Mouse (Mus musculus): Measurements from ENCODE around the gene St7l. TPM values are rescaled to one million over a fixed set of nuclear protein-coding genes. Genes with fewer than 3 reads are reported as not detected.

The St7l gene
- total RNA-seq, 2 experiments from 2014 or later = 50.4 to 58.7 TPM

GRCm38 (mm10) chr3:104901154-104901553 lies 37.3 kb downstream of the St7l start:
- no peak for DNase-seq

DNA sequence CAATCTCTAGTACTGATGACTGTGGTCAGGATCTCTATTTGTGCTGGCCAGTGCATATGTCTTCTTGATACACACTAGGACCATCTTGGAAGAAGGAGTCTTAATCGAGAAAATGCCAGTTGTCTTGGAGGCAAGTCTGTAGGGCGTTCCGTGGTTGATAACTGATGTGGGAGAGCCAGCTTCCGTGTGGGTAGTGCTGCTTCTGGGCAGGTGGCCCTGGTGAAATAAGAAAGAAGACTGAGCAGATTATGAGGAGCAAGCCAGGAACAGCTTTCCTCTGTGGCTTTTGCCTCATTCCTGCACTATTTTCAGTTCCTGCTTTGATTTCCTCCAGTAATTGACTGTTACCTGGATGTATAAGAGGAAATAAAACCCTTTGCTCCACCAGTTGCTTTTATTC lies 41.6 kb downstream of the St7l start:
- no peak for DNase-seq

GRCm38 (mm10) chr3:104906007-104906406 lies 42.2 kb downstream of the St7l start:
- DNase-seq = no peak

GRCm38 (mm10) chr3:104909195-104909594 lies 45.4 kb downstream of the St7l start:
- no peak for DNase-seq

- no peak for DNase-seq
These were observed 51.2 kb downstream of the St7l start for GRCm38 (mm10) chr3:104914986-104915385.

- DNase-seq = no peak
These were observed 65.6 kb downstream of the St7l start for GRCm38 (mm10) chr3:104929385-104929784.

DNA sequence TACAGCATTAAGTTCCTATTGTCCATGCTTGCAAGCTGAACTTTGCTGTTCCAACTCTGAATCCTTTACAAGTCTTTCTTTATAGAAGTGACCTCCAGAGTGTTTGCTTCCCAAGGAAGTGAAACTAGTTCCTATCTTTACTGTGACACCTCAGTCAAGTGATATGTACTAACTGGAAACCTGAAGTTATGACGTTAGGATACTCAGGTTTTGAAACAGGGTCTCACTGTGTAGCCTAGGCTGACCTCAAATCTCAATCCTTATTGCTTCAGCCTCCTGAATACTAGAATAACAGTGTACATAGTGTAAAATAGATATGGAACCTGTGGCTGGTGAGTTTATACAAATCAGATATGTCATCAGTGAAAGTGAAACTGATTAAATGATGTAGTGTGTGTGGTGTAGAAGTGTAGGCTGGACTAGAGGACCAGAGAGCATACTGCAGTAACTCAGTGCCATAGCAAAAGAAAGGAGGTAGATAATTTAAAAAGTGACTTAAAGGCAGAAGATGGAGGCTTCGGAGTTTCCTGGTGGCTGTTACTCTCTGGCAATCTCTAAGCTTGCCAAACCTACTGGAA lies 74.0 kb downstream of the St7l start:
- DNase-seq = no peak

DNA sequence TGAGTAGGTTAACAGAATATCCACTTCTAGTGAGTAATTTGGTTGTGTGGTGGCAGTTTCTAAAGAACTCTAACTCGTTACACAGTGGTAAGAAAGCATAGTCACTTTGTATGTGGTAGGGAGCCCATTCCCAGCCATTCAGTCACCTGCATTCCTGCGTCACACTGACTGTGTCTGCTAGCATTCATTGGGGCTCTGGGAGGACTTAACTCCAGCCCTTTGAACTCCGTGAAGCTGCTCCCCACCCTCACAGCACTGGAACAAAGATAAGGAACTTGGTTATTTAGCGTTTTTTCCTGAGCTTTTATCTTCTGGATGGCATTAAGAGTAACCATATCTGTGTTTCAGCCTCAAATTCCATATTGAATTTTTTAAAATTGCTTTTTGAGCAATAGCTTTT lies 74.5 kb downstream of the St7l start:
- DNase-seq = no peak

GRCm38 (mm10) chr3:104940691-104941090 lies 76.9 kb downstream of the St7l start:
- DNase-seq = no peak

DNA sequence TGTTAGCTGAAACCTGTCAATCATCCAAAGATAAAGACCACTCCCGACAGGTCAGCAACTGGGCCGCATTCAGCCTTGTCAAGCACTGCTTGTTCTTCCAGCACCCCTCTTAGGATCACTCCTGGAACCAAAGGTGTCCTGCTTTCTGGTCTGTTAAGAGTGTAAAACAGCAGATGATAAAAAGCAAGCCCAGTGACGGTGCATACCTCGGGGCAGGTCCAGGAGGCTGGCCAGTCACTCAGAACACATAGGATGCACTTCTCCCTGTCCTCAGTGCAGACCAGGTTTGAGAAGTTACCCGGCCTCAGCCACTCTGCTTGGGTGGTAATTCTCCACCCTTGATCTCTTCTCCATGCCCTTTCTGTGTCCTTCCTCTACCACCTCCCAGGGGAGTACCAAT lies 78.9 kb downstream of the St7l start:
- no peak for DNase-seq

DNA sequence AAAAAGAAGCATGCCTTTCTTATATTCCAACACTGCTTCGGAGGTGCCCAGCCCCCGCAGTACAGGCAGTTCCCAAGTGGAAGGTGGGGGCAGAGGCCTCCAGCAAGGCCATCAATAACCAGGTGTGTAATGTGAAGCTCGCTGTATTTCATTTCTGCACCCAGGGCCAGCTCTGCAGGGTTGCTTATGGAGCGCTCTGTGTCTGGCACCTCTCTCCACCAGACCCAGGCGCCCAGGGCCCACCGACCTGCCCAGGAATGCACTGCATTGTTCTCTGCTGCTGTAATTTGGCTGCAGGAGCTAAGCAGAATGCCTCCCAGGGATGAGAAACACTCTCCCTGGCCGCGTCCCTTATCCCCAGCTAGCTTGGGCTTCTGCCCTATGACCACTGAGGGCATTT lies 79.5 kb downstream of the St7l start:
- no peak for DNase-seq

DNA sequence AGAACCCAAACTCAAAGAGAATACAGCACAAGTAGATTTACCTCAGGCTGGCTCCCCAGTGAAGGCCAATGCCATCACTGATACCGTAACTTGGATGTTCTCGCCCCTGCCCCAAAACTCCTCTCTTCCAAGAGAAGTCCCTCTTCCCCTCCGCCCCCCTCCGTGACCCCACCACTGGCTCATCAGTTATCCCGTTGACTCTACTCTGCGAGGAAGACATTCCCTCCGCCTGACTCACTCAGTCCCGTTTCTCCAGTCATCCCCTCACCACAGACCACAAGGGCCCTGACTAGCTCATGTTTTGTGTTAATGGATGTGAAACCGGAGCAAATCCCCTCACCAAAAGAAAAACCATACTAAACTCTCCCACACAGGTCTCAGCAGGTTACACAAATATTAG lies 81.1 kb downstream of the St7l start:
- no peak for DNase-seq

DNA sequence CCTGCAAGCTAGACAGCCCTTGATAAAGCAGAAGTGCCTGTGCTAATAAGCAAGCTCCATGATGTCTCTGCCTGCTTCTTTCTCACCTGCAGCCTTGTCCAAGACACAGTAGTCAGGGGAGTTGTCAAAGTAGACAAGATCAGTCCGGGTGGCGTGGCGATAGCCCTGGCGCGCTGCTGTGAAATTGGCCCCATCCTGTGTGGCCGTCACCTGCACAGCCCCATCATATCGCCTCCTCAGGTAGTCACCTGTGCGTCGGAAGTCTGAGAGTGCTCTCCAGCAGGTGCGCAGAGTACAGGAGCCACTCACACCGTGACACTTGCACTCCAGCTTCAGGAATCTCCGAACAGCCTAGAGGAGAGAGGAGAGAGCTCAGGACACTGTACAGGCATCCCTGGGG lies 87.1 kb downstream of the St7l start:
- no peak for DNase-seq

GRCm38 (mm10) chr3:104952891-104953670 lies 89.3 kb downstream of the St7l start:
- no peak for DNase-seq

- DNase-seq = no peak
These were observed 90.3 kb downstream of the St7l start for GRCm38 (mm10) chr3:104954137-104954536.

DNA sequence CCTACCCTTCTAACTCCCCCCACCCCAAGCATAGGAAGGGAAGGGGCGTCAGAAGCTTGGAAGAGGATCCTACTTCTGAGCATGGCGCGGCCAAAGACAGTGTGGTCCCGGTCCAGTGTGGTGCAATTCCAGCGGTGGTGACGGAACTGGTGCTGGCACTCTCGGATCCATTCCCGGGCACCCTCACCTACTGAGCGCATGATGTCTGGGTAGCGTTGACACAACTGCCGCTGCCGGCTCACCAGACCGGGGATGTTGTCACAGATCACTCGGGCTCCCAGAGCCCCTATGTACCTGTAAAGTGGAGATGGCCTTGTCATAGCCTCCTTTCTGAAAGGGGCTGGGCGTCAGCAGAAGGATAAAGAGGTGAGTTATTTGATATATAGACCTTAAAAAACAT lies 90.7 kb downstream of the St7l start:
- DNase-seq = no peak

GRCm38 (mm10) chr3:104956131-104956581 lies 92.4 kb downstream of the St7l start:
- no peak for DNase-seq

- DNase-seq = no peak
These were observed 96.5 kb downstream of the St7l start for GRCm38 (mm10) chr3:104960026-104961000.

DNA sequence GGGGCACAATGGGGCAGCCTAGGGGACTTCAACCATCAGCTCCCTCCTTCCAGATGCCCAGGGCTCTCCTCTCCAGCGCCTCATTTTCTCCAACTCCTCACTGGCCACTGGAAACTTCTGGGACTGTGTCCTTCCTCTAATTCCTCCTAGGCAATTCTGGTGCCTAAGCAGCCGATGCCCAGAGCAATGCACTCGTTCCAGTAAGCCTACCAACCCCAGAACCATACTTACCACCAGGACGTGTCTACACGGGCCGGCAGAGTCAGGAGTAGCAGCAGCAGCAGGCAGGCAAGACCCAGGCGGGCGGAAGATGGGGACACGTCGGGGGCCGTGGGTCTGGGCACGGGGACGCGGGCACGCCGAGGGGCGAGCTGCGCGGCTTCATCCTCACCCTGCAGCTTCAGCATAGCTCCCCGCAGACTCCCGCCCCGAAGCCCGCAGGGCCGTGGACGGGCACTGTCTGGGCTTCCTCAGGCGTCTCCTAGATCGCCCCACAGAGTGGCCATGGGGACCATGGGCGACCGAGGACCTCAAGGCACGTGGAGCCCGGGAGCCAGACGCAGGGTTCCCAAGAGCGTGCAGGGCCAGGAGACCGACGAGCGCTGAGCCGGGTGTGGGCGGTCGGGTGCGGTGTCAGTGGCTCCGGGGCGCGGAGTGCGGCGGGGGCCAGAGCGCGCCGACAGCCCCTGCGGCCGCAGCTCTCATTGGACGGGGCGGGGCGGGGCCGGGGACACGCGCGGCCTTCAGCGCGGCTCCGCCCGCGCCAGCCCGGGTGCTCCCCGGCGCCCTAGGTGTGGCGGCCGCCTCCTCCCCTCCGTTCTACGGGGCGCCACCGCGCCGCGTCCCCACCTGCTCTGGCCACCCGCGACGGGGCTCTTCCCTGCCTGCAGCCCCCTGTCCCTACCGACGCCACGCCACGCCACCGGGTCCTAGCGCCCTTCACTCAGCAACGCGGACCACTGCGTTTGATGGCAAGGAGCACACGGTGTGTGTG lies 97.6 kb downstream of the St7l start, which contains the start of gene Wnt2b:
Gene Wnt2b (minus strand): TSS at position 856 of the 994 bp plus-strand sequence.
- DNase-seq = peak; percentile 45 to 55

- DNase-seq = peak in 1 of 2 experiments; percentile 31
These were observed 98.4 kb downstream of the St7l start for GRCm38 (mm10) chr3:104962141-104962611.

GRCm38 (mm10) chr3:104962866-104963265 lies 99.1 kb downstream of the St7l start:
- DNase-seq = no peak
